Mouse (Mus musculus): Measurements from ENCODE around the gene Eif4h. TPM values are rescaled to one million over a fixed set of nuclear protein-coding genes. Genes with fewer than 3 reads are reported as not detected.

The Eif4h gene
- polyA plus RNA-seq, 1 experiment from 2014 or later, result 415 TPM

GRCm38 (mm10) chr5:134620457-134620856 lies 18.8 kb downstream of the Eif4h start:
- Histone ChIP-seq H3K4me1 (no peaks in the 10 kb centered on the region), H3K9ac (no peak overlapping the region), H3K27ac (no peak overlapping the region), H3K9me3 (no peaks in the 10 kb centered on the region), H3K4me2 (no peak overlapping the region), H3K4me3 (replicated peaks) (no peak overlapping the region), H3K27me3 (replicated peaks) (no peaks in the 10 kb centered on the region), H3K36me3 (peaks cover 69% of the 10 kb centered on the region)
- 87% methylated on average over 9 of the region's 9 CpGs for WGBS
- no peak for ATAC-seq (ENCODE audit: insufficient read depth, low FRiP score, low read depth)

- WGBS, result 62% methylated on average over 3 of the region's 3 CpGs
- Histone ChIP-seq H3K4me3 (replicated peaks) (no peak overlapping the region), H3K9ac (no peak overlapping the region), H3K9me3 (no peaks in the 10 kb centered on the region), H3K4me2 (no peak overlapping the region), H3K36me3 (peaks cover 39% of the 10 kb centered on the region), H3K4me1 (no peaks in the 10 kb centered on the region), H3K27me3 (replicated peaks) (no peaks in the 10 kb centered on the region), H3K27ac (no peak overlapping the region)
- ATAC-seq (ENCODE audit: insufficient read depth, low FRiP score, low read depth), result no peak
Observed at GRCm38 (mm10) chr5:134617071-134617470, 22.2 kb downstream of the Eif4h start.

- Histone ChIP-seq H3K4me2 (no peak overlapping the region), H3K9me3 (no peaks in the 10 kb centered on the region), H3K4me1 (no peaks in the 10 kb centered on the region), H3K27me3 (replicated peaks) (no peaks in the 10 kb centered on the region), H3K9ac (no peak overlapping the region), H3K36me3 (peaks cover 26% of the 10 kb centered on the region), H3K27ac (no peak overlapping the region), H3K4me3 (replicated peaks) (no peak overlapping the region)
- 72% methylated on average over 4 of the region's 4 CpGs for WGBS
- ATAC-seq (ENCODE audit: insufficient read depth, low FRiP score, low read depth), result no peak
Observed at GRCm38 (mm10) chr5:134615780-134616179, 23.5 kb downstream of the Eif4h start.

GRCm38 (mm10) chr5:134615380-134615779 lies 23.9 kb downstream of the Eif4h start:
- Histone ChIP-seq H3K9me3 (no peaks in the 10 kb centered on the region), H3K4me1 (no peaks in the 10 kb centered on the region), H3K9ac (no peak overlapping the region), H3K27me3 (replicated peaks) (no peaks in the 10 kb centered on the region), H3K4me3 (replicated peaks) (no peak overlapping the region), H3K4me2 (no peak overlapping the region), H3K36me3 (peaks cover 22% of the 10 kb centered on the region), H3K27ac (no peak overlapping the region)
- ATAC-seq (ENCODE audit: insufficient read depth, low FRiP score, low read depth), result no peak
- 80% methylated on average over 8 of the region's 8 CpGs for WGBS

- 80% methylated on average over 7 of the region's 7 CpGs for WGBS
- H3K27me3 ChIP-seq (replicated peaks), result no peaks in the 10 kb centered on the region
- no peaks in the 10 kb centered on the region for H3K9me3 ChIP-seq
- no peak within 1 kb of the TSS for H3K27ac ChIP-seq
- H3K4me3 ChIP-seq (replicated peaks), result no peak within 1 kb of the TSS
- H3K36me3 ChIP-seq, result peaks cover 17% of the 10 kb centered on the region
- no peak for ATAC-seq (ENCODE audit: insufficient read depth, low FRiP score, low read depth)
- no peaks in the 10 kb centered on the region for H3K4me1 ChIP-seq
- no peak within 1 kb of the TSS for H3K9ac ChIP-seq
- no peak within 1 kb of the TSS for H3K4me2 ChIP-seq
Observed at GRCm38 (mm10) chr5:134614802-134615201, 24.5 kb downstream of the Eif4h start, which contains the start of gene Lat2. Gene Lat2, minus strand, starts transcription at chr5:134615025.

- H3K9me3 ChIP-seq, result no peaks in the 10 kb centered on the region
- no peak overlapping the region for H3K27ac ChIP-seq
- peaks cover 12% of the 10 kb centered on the region for H3K36me3 ChIP-seq
- H3K4me3 ChIP-seq (replicated peaks), result no peak overlapping the region
- no peak for ATAC-seq (ENCODE audit: insufficient read depth, low FRiP score, low read depth)
- no peaks in the 10 kb centered on the region for H3K4me1 ChIP-seq
- no peak overlapping the region for H3K9ac ChIP-seq
- 86% methylated on average over 8 of the region's 8 CpGs for WGBS
- H3K27me3 ChIP-seq (replicated peaks), result no peaks in the 10 kb centered on the region
- H3K4me2 ChIP-seq, result no peak overlapping the region
Observed at GRCm38 (mm10) chr5:134614296-134614695, 25.0 kb downstream of the Eif4h start.

GRCm38 (mm10) chr5:134613727-134614126 lies 25.6 kb downstream of the Eif4h start:
- no peak for ATAC-seq (ENCODE audit: insufficient read depth, low FRiP score, low read depth)
- peaks cover 9% of the 10 kb centered on the region; the same call in 1 of the 2 replicates for H3K36me3 ChIP-seq
- no peak overlapping the region for H3K4me3 ChIP-seq (replicated peaks)
- no peak overlapping the region for H3K9ac ChIP-seq
- no peaks in the 10 kb centered on the region for H3K4me1 ChIP-seq
- no peak overlapping the region for H3K27ac ChIP-seq
- no peaks in the 10 kb centered on the region for H3K9me3 ChIP-seq
- WGBS, result 76% methylated on average over 9 of the region's 9 CpGs
- no peaks in the 10 kb centered on the region for H3K27me3 ChIP-seq (replicated peaks)
- no peak overlapping the region for H3K4me2 ChIP-seq

- ATAC-seq (ENCODE audit: insufficient read depth, low FRiP score, low read depth), result no peak
- Histone ChIP-seq H3K27me3 (replicated peaks) (no peaks in the 10 kb centered on the region), H3K9me3 (no peaks in the 10 kb centered on the region), H3K4me1 (no peaks in the 10 kb centered on the region), H3K4me3 (replicated peaks) (no peak overlapping the region), H3K4me2 (no peak overlapping the region), H3K36me3 (no peaks in the 10 kb centered on the region; the same call in 1 of the 2 replicates), H3K9ac (no peak overlapping the region), H3K27ac (no peak overlapping the region; the same call in 1 of the 2 replicates)
- WGBS, result 47% methylated on average over 8 of the region's 8 CpGs
Observed at GRCm38 (mm10) chr5:134611810-134612521, 27.3 kb downstream of the Eif4h start.

- no peak overlapping the region for H3K27ac ChIP-seq
- WGBS, result 82% methylated on average over 12 of the region's 12 CpGs
- ATAC-seq (ENCODE audit: insufficient read depth, low FRiP score, low read depth), result no peak
- H3K4me1 ChIP-seq, result no peaks in the 10 kb centered on the region
- H3K36me3 ChIP-seq, result no peaks in the 10 kb centered on the region
- H3K27me3 ChIP-seq (replicated peaks), result no peaks in the 10 kb centered on the region
- H3K4me3 ChIP-seq (replicated peaks), result no peak overlapping the region
- no peak overlapping the region for H3K4me2 ChIP-seq
- no peaks in the 10 kb centered on the region for H3K9me3 ChIP-seq
- no peak overlapping the region for H3K9ac ChIP-seq
Observed at GRCm38 (mm10) chr5:134609916-134610643, 29.2 kb downstream of the Eif4h start.

- no peak for ATAC-seq (ENCODE audit: insufficient read depth, low FRiP score, low read depth)
- no peaks in the 10 kb centered on the region for H3K4me1 ChIP-seq
- no peaks in the 10 kb centered on the region for H3K27me3 ChIP-seq (replicated peaks)
- WGBS, result 51% methylated on average over 5 of the region's 5 CpGs
- no peak overlapping the region for H3K4me3 ChIP-seq (replicated peaks)
- H3K9me3 ChIP-seq, result no peaks in the 10 kb centered on the region
- H3K36me3 ChIP-seq, result no peaks in the 10 kb centered on the region
- H3K27ac ChIP-seq, result no peak overlapping the region
- no peak overlapping the region for H3K9ac ChIP-seq
- H3K4me2 ChIP-seq, result no peak overlapping the region
Observed at GRCm38 (mm10) chr5:134607121-134607520, 32.2 kb downstream of the Eif4h start.

- Histone ChIP-seq H3K4me2 (no peak overlapping the region), H3K9me3 (no peaks in the 10 kb centered on the region), H3K4me1 (no peaks in the 10 kb centered on the region), H3K9ac (no peak overlapping the region), H3K36me3 (no peaks in the 10 kb centered on the region), H3K27me3 (replicated peaks) (no peaks in the 10 kb centered on the region), H3K27ac (no peak overlapping the region), H3K4me3 (replicated peaks) (no peak overlapping the region)
- ATAC-seq (ENCODE audit: insufficient read depth, low FRiP score, low read depth), result 0 out of 2 replicates have a peak, but pooled peaks have one; percentile 28
Observed at GRCm38 (mm10) chr5:134606314-134606713, 33.0 kb downstream of the Eif4h start.

GRCm38 (mm10) chr5:134604376-134604775 lies 34.9 kb downstream of the Eif4h start:
- H3K27ac ChIP-seq, result no peak overlapping the region
- H3K9ac ChIP-seq, result no peak overlapping the region
- H3K27me3 ChIP-seq (replicated peaks), result no peaks in the 10 kb centered on the region
- 86% methylated on average over 11 of the region's 11 CpGs for WGBS
- no peaks in the 10 kb centered on the region for H3K36me3 ChIP-seq
- H3K4me2 ChIP-seq, result no peak overlapping the region
- no peak for ATAC-seq (ENCODE audit: insufficient read depth, low FRiP score, low read depth)
- no peaks in the 10 kb centered on the region for H3K9me3 ChIP-seq
- H3K4me1 ChIP-seq, result no peaks in the 10 kb centered on the region
- no peak overlapping the region for H3K4me3 ChIP-seq (replicated peaks)
